Mouse (Mus musculus) MN1 (cell line): ENCODE data around the gene Ppp1r15b.

Experiments
- DNase-seq: peaks from one replicate; pipeline ENCODE4 v3.0.0-alpha.2; 2016; ENCODE audit warnings: low spot score

Ppp1r15b gene

GRCm38 (mm10) chr1:133130638-133131560 is at the start of gene Ppp1r15b:
Gene Ppp1r15b, plus strand, starts transcription at chr1:133131143.
- peak; percentile 99 for DNase-seq

- DNase-seq, result no peak
Measured at GRCm38 (mm10) chr1:133083003-133083546, 47.9 kb upstream of the Ppp1r15b start.

GRCm38 (mm10) chr1:133083942-133084625 is 46.9 kb upstream of the Ppp1r15b start:
- no peak for DNase-seq

GRCm38 (mm10) chr1:133084708-133085416 is 46.1 kb upstream of the Ppp1r15b start:
- no peak for DNase-seq

GRCm38 (mm10) chr1:133085417-133085742 is 45.6 kb upstream of the Ppp1r15b start:
- DNase-seq, result no peak

GRCm38 (mm10) chr1:133086804-133087203 is 44.1 kb upstream of the Ppp1r15b start:
- DNase-seq, result no peak

GRCm38 (mm10) chr1:133087206-133087905 is 43.6 kb upstream of the Ppp1r15b start:
- peak; percentile 76 for DNase-seq

GRCm38 (mm10) chr1:133088196-133088595 is 42.7 kb upstream of the Ppp1r15b start:
- DNase-seq, result no peak

- DNase-seq, result no peak
Measured at GRCm38 (mm10) chr1:133089415-133089814, 41.5 kb upstream of the Ppp1r15b start.

- no peak for DNase-seq
Measured at GRCm38 (mm10) chr1:133090641-133091040, 40.3 kb upstream of the Ppp1r15b start.

- no peak for DNase-seq
Measured at GRCm38 (mm10) chr1:133091483-133091882, 39.5 kb upstream of the Ppp1r15b start.

GRCm38 (mm10) chr1:133093719-133094118 is 37.2 kb upstream of the Ppp1r15b start:
- DNase-seq, result no peak

- peak; percentile 68 for DNase-seq
Measured at GRCm38 (mm10) chr1:133100980-133101798, 29.8 kb upstream of the Ppp1r15b start.

GRCm38 (mm10) chr1:133102108-133102507 is 28.8 kb upstream of the Ppp1r15b start:
- DNase-seq, result no peak

GRCm38 (mm10) chr1:133103315-133103714 is 27.6 kb upstream of the Ppp1r15b start:
- DNase-seq, result no peak

- DNase-seq, result no peak
Measured at GRCm38 (mm10) chr1:133103871-133104270, 27.1 kb upstream of the Ppp1r15b start.

- DNase-seq, result no peak
Measured at GRCm38 (mm10) chr1:133116108-133116507, 14.8 kb upstream of the Ppp1r15b start.

GRCm38 (mm10) chr1:133118127-133118526 is 12.8 kb upstream of the Ppp1r15b start:
- no peak for DNase-seq

GRCm38 (mm10) chr1:133118844-133119243 is 12.1 kb upstream of the Ppp1r15b start:
- no peak for DNase-seq

GRCm38 (mm10) chr1:133119931-133120712 is 10.8 kb upstream of the Ppp1r15b start:
- DNase-seq, result no peak
